Mouse (Mus musculus) heart, adult 2 months (tissue): Measurements from ENCODE around the gene Tsnax. TPM values are rescaled to one million over a fixed set of nuclear protein-coding genes. Genes with fewer than 3 reads are reported as not detected.

Experiments
- DNase-seq, 2 experiments: peaks; one replicate each; pipeline ENCODE4 v3.0.0; 2021
- H3K27ac ChIP-seq: fragments of 200-600 bp; 2 replicates; pipeline ENCODE4 v1.8.1; 2022
- H3K27me3 ChIP-seq: fragments of 200-500 bp; 2 replicates; pipeline ENCODE4 v1.6.1; 2012; ENCODE audit warnings: mild to moderate bottlenecking, low read length, inconsistent platforms, mixed read lengths; ENCODE audit not compliant: control insufficient read depth, insufficient read depth
- H3K36me3 ChIP-seq: fragments of 200-500 bp; 2 replicates; pipeline ENCODE4 v1.6.1; 2012; ENCODE audit warnings: low read length, inconsistent platforms; ENCODE audit not compliant: control insufficient read depth, insufficient read depth
- H3K4me1 ChIP-seq: fragments of 200-500 bp; 2 replicates; pipeline ENCODE4 v1.6.1; 2011; ENCODE audit warnings: low read length; ENCODE audit not compliant: control insufficient read depth, insufficient read depth
- H3K4me3 ChIP-seq: fragments of 200-600 bp; 2 replicates; pipeline ENCODE4 v1.8.1; 2022
- H3K79me2 ChIP-seq: fragments of 200-500 bp; replicated peaks from 2 replicates; pipeline ENCODE4 v1.6.1; 2012; ENCODE audit warnings: mild to moderate bottlenecking, inconsistent platforms, low read length, moderate library complexity, mixed read lengths; ENCODE audit not compliant: control insufficient read depth, insufficient read depth
- H3K9ac ChIP-seq: fragments of 200-500 bp; 2 replicates; pipeline ENCODE4 v1.6.1; 2012; ENCODE audit warnings: low read depth, mild to moderate bottlenecking, control low read depth, inconsistent platforms, low read length, mixed read lengths
- CTCF ChIP-seq: fragments of 200-600 bp; IDR thresholded peaks from 2 replicates; pipeline ENCODE4 v1.8.1; 2022; ENCODE audit warnings: antibody characterized with exemption, mild to moderate bottlenecking, moderate library complexity
- EP300 ChIP-seq: fragments of 200-500 bp; IDR thresholded peaks from 2 replicates; pipeline ENCODE4 v1.6.1; 2011; ENCODE audit warnings: low read depth, low read length, control low read depth; ENCODE audit not compliant: insufficient read depth
- POLR2A ChIP-seq: fragments of 200-500 bp; IDR thresholded peaks from 2 replicates; pipeline ENCODE4 v1.6.1; 2011; ENCODE audit warnings: mild to moderate bottlenecking, low read depth, low read length, control low read depth; ENCODE audit not compliant: insufficient read depth
- WGBS: fragments of 180-500 bp; shearing (Covaris S2); methylation state at CpG from one replicate; pipeline ENCODE4 v1.1.7; 2018; 5-methylcytosine and 5-hydroxymethylcytosine counted together
- intact Hi-C: fragments of 180-260 bp; cut with DNase I; formaldehyde crosslinking; loops from one replicate; pipeline ENCODE4 v1.15.1; 2025
- polyA plus RNA-seq: library from polyadenylated mRNA; depleted of rRNA; stranded (reverse); fragments of >200 nt; gene quantifications from 2 replicates; pipeline ENCODE4 v1.2.3, GENCODE M21; 2012
- total RNA-seq, 2 experiments: library from RNA; stranded (reverse); gene quantifications; 2 replicates each; pipeline ENCODE4 v1.2.3; 2021

Gene Tsnax
- total and polyA plus RNA-seq, 3 experiments, result 43.2 to 73.1 (median 66.3) TPM

GRCm38 (mm10) chr8:124976211-124976610 lies 36.6 kb upstream of the Tsnax start:
- Histone ChIP-seq H3K27ac (no peak overlapping the region), H3K36me3 (no peaks in the 10 kb centered on the region), H3K27me3 (no peaks in the 10 kb centered on the region), H3K79me2 (no peaks in the 10 kb centered on the region), H3K9ac (no peak overlapping the region), H3K4me3 (no peak overlapping the region), H3K4me1 (no peaks in the 10 kb centered on the region)
- no peak for TF ChIP-seq EP300
- no peak for TF ChIP-seq POLR2A
- TF ChIP-seq CTCF, result no peak
- 87% methylated on average over 6 of the region's 6 CpGs for WGBS
- DNase-seq, result no peak
- intact Hi-C loops, result no loop called here

GRCm38 (mm10) chr8:124978026-124978425 lies 34.8 kb upstream of the Tsnax start:
- H3K27ac ChIP-seq, result no peak overlapping the region
- WGBS, result 84% methylated on average over 7 of the region's 7 CpGs
- no peaks in the 10 kb centered on the region for H3K36me3 ChIP-seq
- DNase-seq, result no peak
- no peak overlapping the region for H3K9ac ChIP-seq
- no peak overlapping the region for H3K4me3 ChIP-seq
- TF ChIP-seq POLR2A (no peak), EP300 (no peak), CTCF (no peak)
- H3K27me3 ChIP-seq, result no peaks in the 10 kb centered on the region
- no peaks in the 10 kb centered on the region for H3K4me1 ChIP-seq
- intact Hi-C loops, result no loop called here
- no peaks in the 10 kb centered on the region for H3K79me2 ChIP-seq

GRCm38 (mm10) chr8:124980036-124980435 lies 32.8 kb upstream of the Tsnax start:
- Histone ChIP-seq H3K9ac (no peak overlapping the region), H3K4me3 (no peak overlapping the region), H3K27me3 (no peaks in the 10 kb centered on the region), H3K27ac (no peak overlapping the region), H3K36me3 (no peaks in the 10 kb centered on the region), H3K79me2 (no peaks in the 10 kb centered on the region), H3K4me1 (no peaks in the 10 kb centered on the region)
- no peak for DNase-seq
- intact Hi-C loops, result no loop called here
- peak; percentile 46 for TF ChIP-seq CTCF
- TF ChIP-seq EP300, result no peak
- WGBS, result 93% methylated on average over 3 of the region's 3 CpGs

- no peak overlapping the region for H3K27ac ChIP-seq
- H3K9ac ChIP-seq, result no peak overlapping the region
- DNase-seq, result no peak
- intact Hi-C loops, result no loop called here
- no peaks in the 10 kb centered on the region for H3K27me3 ChIP-seq
- WGBS, result 81% methylated on average over 8 of the region's 8 CpGs
- 0 out of 2 replicates have a peak, but pooled peaks have one; percentile 23 for TF ChIP-seq CTCF
- no peak for TF ChIP-seq EP300
- no peak for TF ChIP-seq POLR2A
- no peaks in the 10 kb centered on the region for H3K4me1 ChIP-seq
- H3K4me3 ChIP-seq, result no peak overlapping the region
- no peaks in the 10 kb centered on the region for H3K79me2 ChIP-seq
- no peaks in the 10 kb centered on the region for H3K36me3 ChIP-seq
Observed at GRCm38 (mm10) chr8:124980828-124981227, 32.0 kb upstream of the Tsnax start.

GRCm38 (mm10) chr8:124990923-124991667 lies 21.7 kb upstream of the Tsnax start:
- intact Hi-C loops, result no loop called here
- Histone ChIP-seq H3K4me1 (no peaks in the 10 kb centered on the region), H3K79me2 (no peaks in the 10 kb centered on the region), H3K4me3 (no peak overlapping the region), H3K9ac (no peak overlapping the region), H3K27me3 (no peaks in the 10 kb centered on the region), H3K36me3 (no peaks in the 10 kb centered on the region), H3K27ac (no peak overlapping the region)
- DNase-seq, result no peak
- WGBS, result 20% methylated on average over 17 of the region's 17 CpGs
- TF ChIP-seq CTCF (no peak), EP300 (no peak), POLR2A (no peak)

GRCm38 (mm10) chr8:124991668-124991926 lies 21.2 kb upstream of the Tsnax start:
- DNase-seq, result no peak
- Histone ChIP-seq H3K27me3 (no peaks in the 10 kb centered on the region), H3K36me3 (no peaks in the 10 kb centered on the region), H3K79me2 (no peaks in the 10 kb centered on the region), H3K9ac (no peak overlapping the region), H3K4me3 (no peak overlapping the region), H3K27ac (no peak overlapping the region), H3K4me1 (no peaks in the 10 kb centered on the region)
- TF ChIP-seq CTCF, result no peak
- TF ChIP-seq POLR2A, result no peak
- TF ChIP-seq EP300, result no peak
- intact Hi-C loops, result no loop called here
- 25% methylated on average over 6 of the region's 6 CpGs for WGBS
